Mouse (Mus musculus) myocyte (in vitro differentiated cells): Measurements from ENCODE around the gene Uchl4. TPM values are rescaled to one million over a fixed set of nuclear protein-coding genes. Genes with fewer than 3 reads are reported as not detected.

ENCODE experiments used
- H3K27me3 ChIP-seq: one replicate; pipeline ENCODE4 v1.6.1; 2011; ENCODE audit not compliant: control insufficient read depth, insufficient read depth, insufficient read length
- H3K36me3 ChIP-seq: one replicate; pipeline ENCODE4 v1.6.1; 2011; ENCODE audit not compliant: control insufficient read depth, insufficient read depth
- H3K4me2 ChIP-seq: one replicate; pipeline ENCODE4 v1.6.1; 2011; ENCODE audit warnings: low read depth, control low read depth
- H3K4me3 ChIP-seq: one replicate; pipeline ENCODE4 v1.5.1; 2011; ENCODE audit warnings: mild to moderate bottlenecking, control low read depth, moderate library complexity
- H3K79me2 ChIP-seq: one replicate; pipeline ENCODE4 v1.6.1; 2011; ENCODE audit not compliant: control insufficient read depth, insufficient read depth
- H3ac ChIP-seq: one replicate; pipeline ENCODE4 v1.6.1; 2011; ENCODE audit not compliant: control insufficient read depth, insufficient read length
- CEBPB ChIP-seq: IDR thresholded peaks from 2 replicates; pipeline ENCODE4 v1.6.1; 2011; ENCODE audit warnings: mild to moderate bottlenecking, moderate library complexity; ENCODE audit not compliant: poor library complexity, insufficient read depth, severe bottlenecking
- E2F4 ChIP-seq: IDR thresholded peaks from one replicate; pipeline ENCODE4 v1.6.1; 2011; ENCODE audit warnings: mild to moderate bottlenecking, control low read depth, moderate library complexity; ENCODE audit not compliant: insufficient read depth
- MAX ChIP-seq: IDR thresholded peaks from one replicate; pipeline ENCODE4 v1.6.1; 2011; ENCODE audit warnings: low read depth, mild to moderate bottlenecking, control low read depth
- MYOD1 ChIP-seq, 3 experiments: IDR thresholded peaks; one replicate each; pipeline ENCODE4 v1.6.1; 2011; ENCODE audit warnings: control low read depth in 2 of 3, low read depth in 2 of 3, mild to moderate bottlenecking in 2 of 3, moderate library complexity in 1 of 3; ENCODE audit not compliant: insufficient read length in 2 of 3, control insufficient read depth in 1 of 3
- MYOG ChIP-seq, 3 experiments: IDR thresholded peaks; one replicate each; pipeline ENCODE4 v1.6.1; 2011; ENCODE audit warnings: control low read depth in 2 of 3, low read depth in 2 of 3, mild to moderate bottlenecking in 2 of 3; ENCODE audit not compliant: insufficient read length in 2 of 3, control insufficient read depth in 1 of 3, insufficient read depth in 1 of 3
- POLR2A ChIP-seq: IDR thresholded peaks from one replicate; pipeline ENCODE4 v1.6.1; 2011; ENCODE audit warnings: low read depth, mild to moderate bottlenecking, control low read depth, moderate library complexity; ENCODE audit not compliant: insufficient read length
- POLR2AphosphoS2 ChIP-seq: IDR thresholded peaks from one replicate; pipeline ENCODE4 v1.6.1; 2011; ENCODE audit warnings: low read depth, control low read depth; ENCODE audit not compliant: insufficient read length
- REST ChIP-seq: IDR thresholded peaks from one replicate; pipeline ENCODE4 v1.6.1; 2011; ENCODE audit warnings: mild to moderate bottlenecking, control low read depth, moderate library complexity; ENCODE audit not compliant: insufficient read depth, insufficient read length
- SRF ChIP-seq: IDR thresholded peaks from one replicate; pipeline ENCODE4 v1.6.1; 2011; ENCODE audit warnings: low read depth; ENCODE audit not compliant: control insufficient read depth, insufficient read length
- TCF12 ChIP-seq: IDR thresholded peaks from one replicate; pipeline ENCODE4 v1.6.1; 2011; ENCODE audit warnings: mild to moderate bottlenecking, control low read depth; ENCODE audit not compliant: poor library complexity, insufficient read depth, severe bottlenecking
- TCF3 ChIP-seq: IDR thresholded peaks from one replicate; pipeline ENCODE4 v1.6.1; 2011; ENCODE audit warnings: low read depth, control low read depth; ENCODE audit not compliant: insufficient read length
- USF1 ChIP-seq: IDR thresholded peaks from one replicate; pipeline ENCODE4 v1.6.1; 2011; ENCODE audit warnings: low read depth, mild to moderate bottlenecking, control low read depth, moderate library complexity
- polyA plus RNA-seq: library from polyadenylated mRNA; unstranded; fragments of >200 nt; fragmentation: generic; extraction: Trizol; gene quantifications from one replicate; pipeline ENCODE4 v1.2.1, GENCODE M21; 2012; ENCODE audit warnings: missing spikeins

Uchl4 gene
- polyA plus RNA-seq, 1 experiment = 0.34 TPM

GRCm38 (mm10) chr9:64255422-64255821, 20.4 kb downstream of the Uchl4 start:
- Histone ChIP-seq H3K79me2 (peaks cover 26% of the 10 kb centered on the region), H3K36me3 (no peaks in the 10 kb centered on the region), H3K27me3 (no peaks in the 10 kb centered on the region), H3K4me3 (no peak overlapping the region), H3ac (no peak overlapping the region), H3K4me2 (no peak overlapping the region)
- TF ChIP-seq E2F4 = no peak
- TF ChIP-seq USF1 = no peak
- TF ChIP-seq MAX = no peak
- TF ChIP-seq MYOD1 (IDR thresholded peaks at IDR 0.05; ENCODE audit: control insufficient read depth in 1 of 3, insufficient read length in 2 of 3, low read depth in 2 of 3) = no peak

GRCm38 (mm10) chr9:64256204-64256603, 21.2 kb downstream of the Uchl4 start:
- H3K27me3 ChIP-seq = no peaks in the 10 kb centered on the region
- no peak for TF ChIP-seq REST
- TF ChIP-seq POLR2A = no peak
- TF ChIP-seq SRF = no peak
- TF ChIP-seq TCF12 = no peak
- no peak for TF ChIP-seq TCF3
- TF ChIP-seq POLR2AphosphoS2 = no peak
- H3ac ChIP-seq = no peak overlapping the region
- H3K4me3 ChIP-seq = no peak overlapping the region
- no peak overlapping the region for H3K4me2 ChIP-seq
- H3K79me2 ChIP-seq = peaks cover 18% of the 10 kb centered on the region
- no peaks in the 10 kb centered on the region for H3K36me3 ChIP-seq

- TF ChIP-seq TCF3 (no peak), USF1 (no peak), E2F4 (no peak), SRF (no peak), POLR2AphosphoS2 (no peak)
- H3K27me3 ChIP-seq = no peaks in the 10 kb centered on the region
- no peak overlapping the region for H3K4me2 ChIP-seq
These were observed 24.9 kb downstream of the Uchl4 start for GRCm38 (mm10) chr9:64259906-64260305.

GRCm38 (mm10) chr9:64261023-64261422, 26.0 kb downstream of the Uchl4 start:
- no peak overlapping the region for H3ac ChIP-seq
- no peaks in the 10 kb centered on the region for H3K79me2 ChIP-seq
- H3K4me3 ChIP-seq = no peak overlapping the region
- H3K27me3 ChIP-seq = no peaks in the 10 kb centered on the region
- no peaks in the 10 kb centered on the region for H3K36me3 ChIP-seq
- peak overlapping the region; percentile 51 for H3K4me2 ChIP-seq
- TF ChIP-seq TCF12 (no peak), CEBPB (peak; percentile 98)

More at GRCm38 (mm10) chr9:64259906-64260305, 24.9 kb downstream of the Uchl4 start:
- Histone ChIP-seq H3K79me2 (no peaks in the 10 kb centered on the region), H3ac (no peak overlapping the region), H3K36me3 (no peaks in the 10 kb centered on the region), H3K4me3 (no peak overlapping the region)

GRCm38 (mm10) chr9:64264813-64265212, 29.8 kb downstream of the Uchl4 start:
- H3K27me3 ChIP-seq = no peaks in the 10 kb centered on the region
- no peak overlapping the region for H3K4me2 ChIP-seq
- H3ac ChIP-seq = no peak overlapping the region
- no peaks in the 10 kb centered on the region for H3K36me3 ChIP-seq
- H3K79me2 ChIP-seq = no peaks in the 10 kb centered on the region
- no peak overlapping the region for H3K4me3 ChIP-seq
- peak; percentile 32 for TF ChIP-seq USF1
- no peak for TF ChIP-seq CEBPB

GRCm38 (mm10) chr9:64267231-64267630, 32.2 kb downstream of the Uchl4 start:
- H3ac ChIP-seq = no peak overlapping the region
- H3K36me3 ChIP-seq = no peaks in the 10 kb centered on the region
- TF ChIP-seq CEBPB (no peak), SRF (no peak), POLR2AphosphoS2 (no peak), MYOG (IDR thresholded peaks at IDR 0.05; ENCODE audit: control insufficient read depth in 1 of 3, insufficient read depth in 1 of 3, insufficient read length in 2 of 3, low read depth in 2 of 3) (no peak), E2F4 (no peak), MAX (no peak), POLR2A (no peak), REST (no peak), USF1 (no peak), TCF12 (no peak), TCF3 (no peak), MYOD1 (IDR thresholded peaks at IDR 0.05; ENCODE audit: control insufficient read depth in 1 of 3, insufficient read length in 2 of 3, low read depth in 2 of 3) (no peak)
- H3K79me2 ChIP-seq = no peaks in the 10 kb centered on the region
- H3K4me3 ChIP-seq = no peak overlapping the region
- H3K27me3 ChIP-seq = no peaks in the 10 kb centered on the region
- no peak overlapping the region for H3K4me2 ChIP-seq
